Mouse (Mus musculus) liver, postnatal 0 days (tissue): ENCODE measurements around the gene Fam228a.

Source experiments
- CTCF ChIP-seq: sonication (generic); IDR thresholded peaks from 2 replicates; pipeline ENCODE4 v1.5.1; 2016; ENCODE audit warnings: antibody characterized with exemption, low read depth
- EP300 ChIP-seq: IDR thresholded peaks from 2 replicates; pipeline ENCODE4 v1.6.1; 2016; ENCODE audit warnings: antibody characterized with exemption, low read depth, mild to moderate bottlenecking

- TF ChIP-seq CTCF (peak; percentile 37), EP300 (no peak)
Measured at GRCm38 (mm10) chr12:4729165-4729564, 9.1 kb downstream of the Fam228a start.
